Mouse (Mus musculus) heart, adult 2 months (tissue): ENCODE measurements around the gene Tmem169.

Experiments
- CTCF ChIP-seq: fragments of 200-600 bp; IDR thresholded peaks from 2 replicates; pipeline ENCODE4 v1.8.1; 2022; ENCODE audit warnings: antibody characterized with exemption, mild to moderate bottlenecking, moderate library complexity
- EP300 ChIP-seq: fragments of 200-500 bp; IDR thresholded peaks from 2 replicates; pipeline ENCODE4 v1.6.1; 2011; ENCODE audit warnings: low read depth, low read length, control low read depth; ENCODE audit not compliant: insufficient read depth
- POLR2A ChIP-seq: fragments of 200-500 bp; IDR thresholded peaks from 2 replicates; pipeline ENCODE4 v1.6.1; 2011; ENCODE audit warnings: mild to moderate bottlenecking, low read depth, low read length, control low read depth; ENCODE audit not compliant: insufficient read depth

DNA sequence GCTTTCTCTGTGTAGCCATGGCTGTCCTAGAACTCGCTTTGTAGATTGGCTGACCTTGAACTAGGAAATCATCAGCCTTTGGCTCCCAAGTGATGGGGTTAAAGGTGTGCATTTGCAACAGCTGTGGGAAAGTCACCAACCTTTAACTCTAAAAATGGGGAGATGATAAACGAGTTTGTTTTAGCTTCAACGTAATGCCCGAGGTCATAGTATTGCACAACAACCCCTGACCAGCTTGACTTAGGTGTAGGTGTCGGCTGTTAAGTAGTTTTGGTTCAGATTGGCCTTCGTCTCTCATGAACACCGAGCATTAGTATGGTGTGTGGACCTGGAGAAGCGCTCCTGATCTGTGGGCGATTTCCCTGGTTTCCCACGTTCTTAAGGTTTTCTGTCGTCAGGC is 50.6 kb downstream of the Tmem169 start:
- TF ChIP-seq POLR2A, result no peak
- TF ChIP-seq EP300, result no peak
- no peak for TF ChIP-seq CTCF
